Mouse (Mus musculus) c-Kit-positive CD71-negative TER-119-negative erythroid progenitor cells, embryonic 14.5 days (primary cell): Measurements from ENCODE around the gene Capzb.
A peak's percentile ranks its signal among the peaks of the same experiment; 100 is the strongest.

Source experiments
- DNase-seq: peaks from one replicate; pipeline ENCODE4 v3.0.0-alpha.2; 2013; ENCODE audit warnings: low read depth

The Capzb gene

DNA sequence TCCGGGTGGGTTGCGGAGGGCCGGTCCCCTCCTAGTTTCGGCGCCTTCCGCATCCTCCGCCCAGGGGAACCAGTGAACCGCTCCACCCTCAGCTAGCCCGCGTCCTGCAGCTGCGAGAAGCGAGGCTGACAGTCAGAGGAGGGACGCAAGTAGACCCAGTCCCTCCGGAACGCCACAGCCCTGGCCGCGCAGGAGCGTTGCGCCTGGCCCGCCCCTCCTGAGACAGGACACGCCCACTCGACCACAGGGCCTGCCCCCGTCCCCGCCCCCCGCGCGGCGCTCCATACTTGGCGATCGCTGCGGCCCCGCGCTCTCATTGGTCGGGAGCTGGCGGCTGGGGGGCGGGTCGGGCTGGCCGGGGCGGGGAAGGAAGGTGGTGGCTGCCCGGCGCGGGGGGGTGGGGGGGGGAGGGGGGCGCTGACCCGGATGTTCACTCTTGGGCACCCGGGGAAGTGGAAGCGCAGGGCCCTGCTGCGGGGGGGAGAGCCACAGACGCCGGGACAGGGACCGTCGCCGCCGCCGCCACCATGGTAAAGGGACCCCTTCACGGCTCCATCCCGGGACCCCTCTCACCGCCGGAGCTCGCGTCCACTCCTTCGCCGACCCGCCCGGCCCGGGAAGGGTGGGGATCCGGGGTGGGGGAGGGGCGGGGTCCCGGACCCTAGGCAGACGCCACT, at the start of gene Capzb:
TSS of gene Capzb (plus strand) at position 401 of the 677 bp plus-strand sequence.
- peak; percentile 91 for DNase-seq

DNA sequence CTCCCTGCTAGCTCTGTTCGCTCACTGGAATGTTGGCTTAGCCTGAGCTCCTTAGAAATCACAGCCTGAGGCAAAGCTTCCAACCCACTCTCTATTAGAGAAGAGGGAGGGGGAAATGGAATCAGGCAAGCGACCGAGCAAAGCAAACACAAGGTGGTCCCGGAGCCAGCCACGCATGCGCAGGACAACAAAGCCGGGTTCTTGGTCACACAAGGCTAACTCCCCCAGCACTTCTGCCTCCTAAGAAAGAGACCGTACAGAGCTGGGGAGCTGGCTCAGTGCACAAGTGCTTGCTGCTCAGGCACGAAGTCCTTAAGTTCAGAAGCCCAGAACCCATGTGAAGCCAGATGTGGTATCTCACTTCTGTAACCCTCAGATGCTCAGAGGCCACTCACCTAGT, 49.7 kb upstream of the Capzb start:
- DNase-seq = no peak

DNA sequence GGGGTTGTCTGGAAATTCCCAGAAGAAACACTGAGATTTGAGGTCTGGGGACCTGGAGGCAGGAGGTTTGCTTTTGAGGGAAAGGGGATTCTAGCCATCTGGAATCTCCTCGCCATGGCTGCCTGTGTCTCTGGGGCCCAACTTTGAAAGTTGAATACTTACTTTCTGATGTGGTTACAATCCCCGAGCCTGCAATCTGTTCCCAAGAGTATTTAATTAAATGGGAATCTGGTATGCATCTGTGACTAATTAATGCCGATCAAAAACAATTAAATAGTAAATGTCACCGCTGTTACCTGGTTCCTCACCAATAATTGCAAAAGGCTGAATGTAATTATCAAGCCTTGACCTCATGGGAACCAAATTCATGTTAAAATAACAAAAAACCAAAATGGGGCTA, 48.1 kb upstream of the Capzb start:
- no peak for DNase-seq

DNA sequence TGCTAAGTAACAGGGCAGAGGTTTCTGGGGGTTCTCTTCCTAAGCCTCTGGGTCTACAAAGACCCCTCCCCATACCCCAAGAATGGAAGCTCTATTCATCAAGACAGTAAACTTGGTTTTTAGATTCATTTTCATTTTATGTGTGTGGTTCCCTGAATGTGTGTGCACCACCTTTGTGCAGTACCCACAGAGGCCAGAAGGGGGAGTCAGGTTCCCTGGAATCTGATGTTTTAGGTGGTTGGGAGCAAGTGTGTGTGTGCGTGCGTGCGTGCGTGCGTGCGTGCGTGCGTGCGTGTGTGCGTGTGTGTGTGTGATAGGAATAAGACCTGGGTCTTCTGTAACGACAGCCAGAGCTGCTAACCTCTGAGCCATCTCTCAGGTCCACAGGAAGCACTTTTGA, 47.5 kb upstream of the Capzb start:
- no peak for DNase-seq

DNA sequence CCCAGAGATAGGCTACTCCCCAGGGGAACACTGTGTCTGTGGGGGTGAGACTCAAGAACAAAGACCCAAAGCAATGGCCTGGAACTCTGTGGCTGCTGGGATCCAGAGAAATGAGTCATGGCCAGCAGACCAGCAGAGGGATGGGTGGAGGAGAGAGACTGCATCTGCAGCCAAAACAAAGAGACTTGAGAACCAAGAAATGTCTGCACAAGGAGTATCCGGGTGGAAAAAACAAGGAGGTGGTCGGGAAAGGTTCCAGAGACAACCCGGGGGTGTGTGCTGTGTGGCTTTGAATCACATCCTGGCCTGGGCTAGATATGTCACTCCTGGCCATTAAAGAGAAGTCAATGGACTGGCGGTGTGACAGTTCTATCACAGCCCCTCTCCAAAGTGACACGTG, 45.9 kb upstream of the Capzb start:
- DNase-seq = no peak

DNA sequence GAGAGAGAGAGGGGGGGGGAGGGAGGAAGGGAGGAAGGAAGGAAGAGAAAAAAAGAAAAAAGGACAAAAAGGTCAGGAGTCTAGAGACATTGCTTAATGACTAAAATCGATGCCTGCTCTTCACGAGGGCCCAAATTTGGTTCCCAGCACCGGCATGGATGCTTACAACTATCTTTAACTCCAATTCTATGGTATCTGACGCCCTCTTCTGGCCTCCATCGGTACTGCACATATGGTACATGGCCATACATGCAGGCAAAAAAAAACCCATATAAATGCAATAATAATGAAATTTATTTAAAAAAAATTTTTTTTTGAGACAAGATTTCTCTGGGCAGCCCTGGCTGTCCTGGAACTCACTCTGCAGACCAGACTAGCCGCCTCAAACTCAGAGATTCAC, 41.3 kb upstream of the Capzb start:
- no peak for DNase-seq

DNA sequence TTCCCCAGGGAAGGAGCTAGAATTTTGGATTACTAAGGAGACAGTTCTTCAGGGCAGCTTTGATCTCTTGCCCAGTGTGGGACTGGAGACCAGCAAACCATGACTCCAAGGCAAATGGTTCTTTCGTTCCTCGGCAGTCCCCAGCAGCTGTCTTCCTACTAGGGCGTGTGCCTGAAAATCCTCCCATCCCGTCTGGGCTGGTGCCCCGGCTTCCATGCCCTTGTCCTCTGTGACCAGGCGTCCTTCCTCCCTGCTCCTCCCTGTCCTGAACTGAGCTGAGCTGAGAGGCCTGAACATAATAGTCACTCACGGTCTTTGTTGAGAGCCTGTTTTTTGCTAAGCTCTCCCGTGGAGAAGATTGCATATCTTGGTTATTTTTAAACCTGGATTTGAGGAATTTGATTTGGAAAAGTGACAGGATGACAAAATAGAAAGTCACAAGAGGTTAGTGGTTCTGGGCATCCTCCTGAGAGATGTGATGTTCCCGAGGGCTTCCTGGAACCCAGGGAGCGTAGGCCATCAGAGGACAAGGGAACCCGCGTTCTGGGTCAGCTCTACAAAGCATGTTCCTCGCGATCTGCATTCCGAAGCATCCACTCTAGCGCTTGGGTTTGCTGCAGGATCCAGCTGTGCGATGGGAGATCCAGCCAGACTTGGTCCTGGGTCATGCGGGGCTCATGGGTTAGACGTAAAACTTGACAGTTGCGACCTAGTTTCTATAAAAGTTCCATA, 38.0 kb upstream of the Capzb start:
- DNase-seq = no peak

DNA sequence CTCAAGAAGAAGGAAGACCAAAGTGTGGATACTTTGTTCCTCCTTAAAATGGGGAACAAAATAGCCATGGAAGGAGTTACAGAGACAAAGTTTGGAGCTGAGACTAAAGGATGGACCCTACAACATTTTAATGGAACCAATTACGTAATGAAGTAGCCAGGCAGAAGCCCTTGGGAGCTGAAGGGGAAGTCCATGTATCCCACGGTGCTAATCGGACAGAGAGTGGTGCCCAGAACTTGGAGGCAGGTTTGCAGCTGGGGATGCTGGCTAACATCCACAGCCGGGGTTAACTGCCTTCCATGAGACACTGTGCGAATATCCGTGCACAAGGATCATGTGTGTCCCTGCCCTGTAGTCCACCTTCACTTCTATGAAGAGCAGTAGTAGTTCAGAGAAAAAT, 36.2 kb upstream of the Capzb start:
- no peak for DNase-seq

DNA sequence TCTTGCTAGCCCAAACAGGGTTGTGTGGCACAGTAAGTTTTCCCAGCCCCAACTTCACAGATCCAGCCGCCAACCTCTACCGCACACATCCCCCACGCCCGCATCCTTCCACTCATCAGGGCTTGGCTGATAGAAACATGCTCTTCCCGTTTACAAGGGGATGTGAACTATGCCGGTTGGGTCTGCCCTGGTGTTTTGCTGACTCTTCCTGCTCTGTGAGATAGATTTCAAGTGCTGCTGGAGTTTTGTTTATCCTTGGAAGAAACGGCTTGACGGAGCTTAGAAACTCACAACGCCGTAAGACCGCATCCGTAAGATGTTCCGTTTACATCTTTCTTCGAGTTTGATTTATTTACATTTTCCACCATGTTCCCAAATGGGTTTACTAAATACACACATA, 34.3 kb upstream of the Capzb start:
- DNase-seq = no peak

DNA sequence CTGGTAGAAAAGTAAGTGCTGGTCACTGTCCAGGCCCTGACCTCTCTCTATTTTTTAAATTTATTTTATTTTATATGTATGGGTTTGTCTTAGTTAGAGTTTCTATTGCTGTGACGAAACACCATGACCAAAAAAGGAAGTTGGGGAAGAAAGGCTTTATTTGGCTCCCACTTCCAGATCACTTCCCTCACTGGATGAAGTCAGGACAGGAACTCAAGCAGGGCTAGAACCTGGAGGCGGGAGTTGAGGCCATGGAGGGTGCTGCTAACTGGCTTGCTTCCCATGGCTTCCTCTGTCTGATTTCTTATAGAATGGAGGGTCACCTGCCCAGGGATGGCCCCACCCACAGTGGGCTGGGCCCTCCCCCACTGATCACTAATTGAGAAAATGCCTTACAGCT, 31.6 kb upstream of the Capzb start:
- DNase-seq = no peak

DNA sequence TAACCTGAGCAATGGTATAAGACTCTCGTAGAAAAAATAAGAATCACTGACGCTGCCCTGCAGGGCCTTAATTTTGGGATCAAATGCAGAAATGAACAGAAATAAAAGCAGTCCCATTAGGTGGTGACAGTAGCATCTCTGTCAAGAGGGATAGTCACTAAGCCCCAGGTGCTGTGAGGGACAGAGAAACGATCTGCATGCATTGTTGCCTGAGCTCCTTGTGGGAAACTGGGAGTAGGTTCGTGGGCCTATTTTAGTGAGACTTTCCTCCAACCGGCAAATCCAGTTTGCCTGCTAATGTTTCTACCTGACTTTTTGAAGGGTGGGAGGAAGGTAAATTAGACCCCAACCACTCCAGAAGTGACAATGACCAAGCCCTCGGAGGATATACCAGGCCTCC, 28.6 kb upstream of the Capzb start:
- DNase-seq = no peak

DNA sequence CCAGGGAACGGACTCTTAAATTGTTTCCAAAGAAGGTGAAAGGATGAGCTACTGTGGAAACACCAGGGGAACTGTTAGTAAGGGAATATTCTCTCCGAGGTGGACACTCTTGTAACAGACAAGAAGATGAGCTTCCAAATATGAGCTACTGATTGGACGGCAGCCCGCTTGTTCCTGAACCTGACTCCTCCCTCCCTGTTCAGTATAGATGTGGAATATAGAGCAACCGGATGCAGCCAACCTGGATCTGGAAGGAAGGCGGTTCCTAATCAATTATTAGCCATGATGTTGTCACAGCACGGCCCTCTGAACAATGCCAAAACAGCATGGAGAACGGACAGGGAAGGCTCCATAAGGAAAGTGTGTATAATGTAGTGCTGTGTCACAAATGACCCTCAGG, 27.4 kb upstream of the Capzb start:
- DNase-seq = no peak

DNA sequence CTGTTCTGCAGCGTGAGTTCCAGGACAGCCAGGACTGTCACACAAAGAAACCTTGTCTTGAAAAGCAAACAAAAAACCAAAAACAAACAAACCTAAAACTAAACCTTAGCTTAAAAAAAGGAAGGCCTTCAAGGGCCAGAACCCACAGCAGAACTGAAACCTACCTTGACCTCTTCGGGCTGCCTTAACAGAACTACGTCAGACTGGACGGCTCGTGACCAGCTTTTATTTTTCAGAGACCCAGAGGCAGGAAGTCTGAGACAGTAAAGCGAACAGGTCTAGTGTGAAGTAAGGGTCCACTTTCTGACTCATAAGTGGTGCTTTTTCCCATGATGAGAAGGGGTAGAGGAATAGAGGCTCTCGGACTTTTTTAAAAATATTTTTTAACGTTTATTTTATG, 26.5 kb upstream of the Capzb start:
- DNase-seq = no peak

DNA sequence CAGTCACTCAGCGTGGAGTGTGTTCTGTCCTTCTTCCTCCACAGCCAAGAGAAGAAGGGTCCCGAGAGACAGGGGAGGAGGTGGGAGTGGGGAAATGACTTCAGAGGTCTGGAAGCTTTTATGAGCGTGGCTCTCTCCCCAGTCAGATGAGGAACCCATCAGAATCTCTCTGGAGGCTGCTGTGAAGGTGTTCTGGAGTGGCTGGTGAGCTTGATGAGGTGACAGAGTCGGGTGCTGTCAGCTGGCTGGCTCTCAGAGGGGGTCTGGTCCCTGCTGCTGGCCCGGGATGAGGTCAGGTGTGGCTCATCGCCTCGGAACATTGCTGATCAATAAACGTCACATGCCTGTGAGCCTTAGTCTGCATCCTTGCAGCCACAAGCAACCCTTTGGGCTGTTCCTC, 25.6 kb upstream of the Capzb start:
- DNase-seq = no peak

DNA sequence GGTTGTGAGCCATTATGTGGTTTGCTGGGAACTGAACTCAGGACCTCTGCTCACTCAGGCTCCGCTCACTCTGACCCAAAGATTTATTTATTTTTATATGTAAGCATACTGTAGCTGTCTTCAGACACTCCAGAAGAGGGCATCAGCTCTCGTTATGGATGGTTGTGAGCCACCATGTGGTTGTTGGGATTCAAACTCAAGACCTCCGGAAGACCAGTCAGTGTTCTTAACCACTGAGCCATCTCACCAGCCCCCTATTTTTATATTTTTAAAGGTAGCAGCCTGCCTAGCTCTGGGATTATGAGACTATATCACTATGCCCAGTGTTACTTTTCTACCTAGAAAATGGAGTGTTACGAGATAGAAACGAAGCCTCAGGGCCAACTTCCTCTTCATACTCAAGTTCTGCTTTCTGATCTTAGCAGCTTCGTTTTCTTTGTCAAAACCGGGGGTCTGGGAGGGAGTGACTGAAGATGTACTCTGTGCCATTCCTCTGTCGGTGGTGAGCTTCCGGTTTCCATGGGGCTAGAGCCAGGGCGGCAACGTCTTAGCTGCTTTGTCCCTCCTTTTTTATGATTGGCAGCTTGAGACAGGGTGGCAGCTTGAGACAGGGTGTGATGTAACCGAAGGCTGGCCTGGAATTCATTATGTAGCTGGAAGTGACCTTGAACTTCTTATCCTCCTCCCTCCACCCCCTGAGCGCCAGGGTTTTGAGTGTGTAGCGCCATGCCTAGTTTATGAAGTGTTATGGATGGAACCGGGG, 23.5 kb upstream of the Capzb start:
- peak; percentile 60 for DNase-seq

DNA sequence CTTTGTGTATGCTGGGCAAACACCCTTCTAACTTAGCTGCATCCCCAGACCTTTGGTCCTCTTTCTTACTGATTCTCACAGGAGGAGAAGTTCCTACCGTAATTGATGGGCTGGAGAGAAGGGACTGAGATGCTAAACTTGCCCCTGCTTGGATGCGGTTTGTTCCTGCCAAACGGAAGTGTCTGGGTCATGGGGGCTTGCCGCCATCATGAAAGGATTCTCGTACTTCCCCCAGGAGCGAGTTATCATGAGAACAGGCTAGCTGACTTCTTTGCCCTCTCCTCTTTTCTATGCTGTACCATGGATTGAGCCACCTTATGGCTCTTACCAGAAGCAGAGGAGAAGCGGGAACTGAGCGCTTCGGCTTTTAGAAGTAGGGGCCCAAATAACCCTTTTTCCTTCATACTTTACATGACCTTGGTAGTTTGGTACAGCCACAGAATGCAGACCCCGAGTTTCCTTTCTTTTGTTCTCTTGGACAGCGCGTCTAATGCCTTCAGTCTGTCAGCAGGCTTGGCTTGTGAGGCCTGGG, 22.9 kb upstream of the Capzb start:
- DNase-seq = no peak

DNA sequence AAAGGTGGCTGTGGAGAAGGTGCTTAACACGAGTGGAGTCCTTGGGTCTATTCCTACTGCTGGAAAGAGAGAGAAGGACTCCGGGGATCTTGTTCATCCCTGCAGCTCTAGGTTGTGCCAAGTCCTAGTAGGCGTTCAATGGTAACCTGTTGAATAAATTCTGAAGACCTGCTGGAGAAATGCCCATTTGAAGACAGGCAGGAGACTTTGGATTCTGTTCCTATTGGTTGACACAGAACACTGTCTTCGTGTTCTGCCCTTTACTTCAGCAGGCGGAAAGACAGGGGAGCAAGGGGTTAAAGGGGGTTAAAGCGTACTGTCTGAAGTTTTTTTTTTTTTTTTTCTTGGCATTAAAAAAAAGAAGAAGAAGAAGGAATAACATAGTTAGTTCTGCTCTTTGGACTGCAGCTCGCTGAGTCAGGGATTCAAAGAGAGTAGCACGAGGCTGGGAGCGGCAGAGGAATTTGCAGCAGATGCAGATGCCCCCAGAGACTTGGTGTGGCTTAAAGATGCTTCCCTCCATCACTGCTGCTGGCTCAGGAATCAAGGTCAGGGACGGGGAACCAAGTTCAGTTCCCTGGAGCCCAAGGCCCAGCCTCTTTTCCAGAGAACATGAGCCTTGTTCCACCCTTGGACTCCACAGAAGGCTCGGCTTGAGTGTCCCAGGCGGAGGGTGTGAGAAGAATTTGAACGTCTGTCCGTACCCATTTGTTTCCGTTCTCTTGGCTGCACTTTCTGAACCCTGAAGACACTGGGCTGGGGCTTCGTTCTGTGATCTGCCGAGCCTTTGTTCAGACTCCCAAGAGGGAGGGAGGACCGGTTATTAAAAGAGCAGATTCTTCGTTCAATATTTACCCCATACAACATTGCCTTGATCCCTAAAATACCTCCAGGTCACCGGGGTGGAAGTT, 17.4 kb upstream of the Capzb start:
- no peak for DNase-seq

DNA sequence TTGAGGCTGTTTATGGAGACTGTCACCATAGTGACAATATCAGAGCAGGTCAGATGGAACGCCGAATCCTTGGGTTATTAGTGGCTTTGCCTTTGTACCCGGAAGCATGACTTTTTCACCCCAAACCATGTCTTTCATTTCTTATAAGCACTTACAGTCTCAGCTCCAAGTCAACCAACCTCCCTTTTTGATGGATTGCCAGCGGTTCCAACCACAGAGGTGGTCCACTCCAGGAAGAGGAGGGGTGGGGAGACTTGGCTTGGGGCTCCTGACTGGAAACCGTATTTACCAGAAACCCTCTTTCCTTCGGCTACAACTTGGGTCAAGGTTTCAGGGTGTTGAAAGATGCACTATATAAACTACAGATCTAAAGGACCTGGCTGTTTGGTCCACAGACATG, 16.7 kb upstream of the Capzb start:
- DNase-seq = no peak

DNA sequence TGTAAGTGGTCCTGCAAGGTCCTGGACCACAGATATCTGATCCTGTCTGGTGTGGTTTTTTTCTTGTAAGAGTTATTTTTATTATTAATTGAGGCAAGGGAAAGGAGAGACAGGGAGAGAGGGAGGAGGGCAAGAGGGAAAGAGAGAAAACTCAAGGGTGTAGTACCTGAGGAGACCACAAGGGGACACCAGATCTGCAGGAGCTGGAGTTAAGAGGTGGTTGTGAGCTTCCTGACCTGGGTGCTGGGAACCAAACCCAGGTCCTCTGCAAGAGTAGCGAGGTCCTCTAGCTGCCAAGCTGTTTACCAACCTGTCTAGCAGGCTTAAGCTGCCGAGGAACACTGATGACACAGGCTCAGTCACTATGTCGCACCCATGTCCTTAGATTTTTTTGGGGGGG, 14.8 kb upstream of the Capzb start:
- no peak for DNase-seq

DNA sequence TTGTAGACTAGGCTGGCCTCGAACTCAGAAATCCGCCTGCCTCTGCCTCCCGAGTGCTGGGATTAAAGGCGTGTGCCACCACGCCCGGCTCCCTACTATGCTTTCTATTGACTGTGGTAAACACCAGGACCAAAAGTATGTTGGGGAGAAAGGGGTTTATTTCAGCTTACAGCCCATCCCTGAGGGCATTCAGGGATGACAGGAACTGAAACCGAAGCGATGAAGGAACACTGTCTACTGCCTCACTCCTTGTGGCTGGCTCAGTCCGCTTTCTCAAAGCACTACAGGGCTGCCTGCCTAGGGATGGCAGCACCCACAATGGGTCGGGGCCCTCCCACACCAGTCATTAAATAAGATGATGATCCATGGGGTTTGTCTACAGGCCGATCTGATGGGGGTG, 14.3 kb upstream of the Capzb start:
- no peak for DNase-seq

DNA sequence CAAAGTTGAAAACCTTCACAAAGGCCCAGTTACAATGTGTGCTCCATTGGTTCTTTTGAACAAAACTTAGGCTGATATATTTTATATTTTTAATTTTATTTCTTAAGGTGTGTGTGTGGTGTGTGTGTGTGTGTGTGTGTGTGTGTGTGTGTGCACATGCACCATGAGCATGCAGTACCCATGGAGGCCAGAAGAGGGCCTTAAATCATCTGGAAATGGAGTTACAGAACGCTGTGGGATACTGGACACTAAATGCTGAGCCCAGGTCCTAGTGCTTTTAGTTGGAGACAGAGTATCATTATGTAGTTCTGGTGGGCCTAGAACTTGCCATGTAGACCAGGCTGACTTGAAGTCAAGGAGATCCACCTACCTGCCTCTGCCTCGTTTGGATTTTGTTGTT, 13.5 kb upstream of the Capzb start:
- no peak for DNase-seq
